Mouse (Mus musculus): ENCODE results near the gene Ear1. TPM values are rescaled to one million over a fixed set of nuclear protein-coding genes. Genes with fewer than 3 reads are reported as not detected.
"Not testable (repeated sequence)": the region's sequence is repeated elsewhere in the genome, so short reads cannot be mapped to it uniquely, and the experiment has no call there.

The Ear1 gene
- polyA plus RNA-seq, 1 experiment = not detected

- not testable (repeated sequence) for H3K9ac ChIP-seq (ENCODE audit: low read depth, poor library complexity, severe bottlenecking); H3K27me3 ChIP-seq (ENCODE audit: control insufficient read depth, insufficient read depth, low read length, poor library complexity, severe bottlenecking); H3K4me1 ChIP-seq (ENCODE audit: control insufficient read depth, insufficient read depth, low read length); H3K9me3 ChIP-seq (replicated peaks; ENCODE audit: control insufficient read depth, insufficient read depth, low read length, poor library complexity, severe bottlenecking); H3K27ac ChIP-seq (ENCODE audit: insufficient read depth, low read length); H3K4me3 ChIP-seq (ENCODE audit: low read depth, low read length); H3K36me3 ChIP-seq (ENCODE audit: control insufficient read depth, insufficient read depth, low read length, poor library complexity, severe bottlenecking)
- TF ChIP-seq CTCF (IDR thresholded peaks at IDR 0.05; ENCODE audit: low read depth, low read length) = peak; percentile 33
Measured at GRCm38 (mm10) chr14:43812458-43812857, 62.9 kb downstream of the Ear1 start.

DNA sequence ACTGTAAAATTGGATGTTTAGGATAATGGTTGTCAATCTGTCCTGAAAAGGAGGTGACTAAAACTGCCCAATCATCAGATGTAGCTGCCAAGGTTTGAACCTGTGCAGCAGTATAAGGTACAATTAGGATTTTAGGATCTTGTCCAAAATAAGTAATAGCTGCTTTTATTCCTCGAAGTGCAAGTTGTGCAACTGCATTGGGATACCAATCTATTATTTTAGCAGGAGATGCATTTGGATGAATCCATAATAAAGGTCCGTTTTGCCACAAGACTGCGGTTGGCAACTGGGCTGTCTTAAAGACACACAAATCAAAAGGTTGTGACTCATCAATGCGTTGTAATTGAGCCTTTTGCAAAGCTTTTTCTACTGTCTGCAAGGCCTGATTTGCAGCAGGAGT, 67.2 kb downstream of the Ear1 start:
- not testable (repeated sequence) for H3K9ac ChIP-seq (ENCODE audit: low read depth, poor library complexity, severe bottlenecking); H3K27ac ChIP-seq (ENCODE audit: insufficient read depth, low read length); H3K9me3 ChIP-seq (replicated peaks; ENCODE audit: control insufficient read depth, insufficient read depth, low read length, poor library complexity, severe bottlenecking); H3K4me1 ChIP-seq (ENCODE audit: control insufficient read depth, insufficient read depth, low read length); H3K4me3 ChIP-seq (ENCODE audit: low read depth, low read length); H3K27me3 ChIP-seq (ENCODE audit: control insufficient read depth, insufficient read depth, low read length, poor library complexity, severe bottlenecking); H3K36me3 ChIP-seq (ENCODE audit: control insufficient read depth, insufficient read depth, low read length, poor library complexity, severe bottlenecking)

- not testable (repeated sequence) for H3K36me3 ChIP-seq (ENCODE audit: control insufficient read depth, insufficient read depth, low read length, poor library complexity, severe bottlenecking); H3K4me1 ChIP-seq (ENCODE audit: control insufficient read depth, insufficient read depth, low read length); H3K27me3 ChIP-seq (ENCODE audit: control insufficient read depth, insufficient read depth, low read length, poor library complexity, severe bottlenecking); H3K27ac ChIP-seq (ENCODE audit: insufficient read depth, low read length); H3K9me3 ChIP-seq (replicated peaks; ENCODE audit: control insufficient read depth, insufficient read depth, low read length, poor library complexity, severe bottlenecking); H3K9ac ChIP-seq (ENCODE audit: low read depth, poor library complexity, severe bottlenecking); H3K4me3 ChIP-seq (ENCODE audit: low read depth, low read length)
- TF ChIP-seq CTCF (IDR thresholded peaks at IDR 0.05; ENCODE audit: low read depth, low read length) = peak; percentile 2
Measured at GRCm38 (mm10) chr14:43804435-43804834, 70.9 kb downstream of the Ear1 start.

- H3K27ac ChIP-seq (ENCODE audit: insufficient read depth, low read length); H3K9me3 ChIP-seq (replicated peaks; ENCODE audit: control insufficient read depth, insufficient read depth, low read length, poor library complexity, severe bottlenecking); H3K27me3 ChIP-seq (ENCODE audit: control insufficient read depth, insufficient read depth, low read length, poor library complexity, severe bottlenecking); H3K9ac ChIP-seq (ENCODE audit: low read depth, poor library complexity, severe bottlenecking); H3K36me3 ChIP-seq (ENCODE audit: control insufficient read depth, insufficient read depth, low read length, poor library complexity, severe bottlenecking); H3K4me1 ChIP-seq (ENCODE audit: control insufficient read depth, insufficient read depth, low read length): not testable (repeated sequence)
- peak overlapping the region; percentile 3 for H3K4me3 ChIP-seq (ENCODE audit: low read depth, low read length)
Measured at GRCm38 (mm10) chr14:43796905-43797470, 78.3 kb downstream of the Ear1 start.

- H3K27me3 ChIP-seq (ENCODE audit: control insufficient read depth, insufficient read depth, low read length, poor library complexity, severe bottlenecking) = no peaks in the 10 kb centered on the region
- H3K36me3 ChIP-seq (ENCODE audit: control insufficient read depth, insufficient read depth, low read length, poor library complexity, severe bottlenecking) = no peaks in the 10 kb centered on the region
- H3K9ac ChIP-seq (ENCODE audit: low read depth, poor library complexity, severe bottlenecking) = no peak overlapping the region
- H3K27ac ChIP-seq (ENCODE audit: insufficient read depth, low read length) = no peak overlapping the region
- H3K4me1 ChIP-seq (ENCODE audit: control insufficient read depth, insufficient read depth, low read length) = no peaks in the 10 kb centered on the region
- TF ChIP-seq POLR2A (IDR thresholded peaks at IDR 0.05; ENCODE audit: insufficient read depth, low read length) (no peak), CTCF (IDR thresholded peaks at IDR 0.05; ENCODE audit: low read depth, low read length) (no peak), EP300 (IDR thresholded peaks at IDR 0.05; ENCODE audit: insufficient read depth, low read depth, low read length) (no peak)
- peak overlapping the region; percentile 3; the same call in 1 of the 2 replicates for H3K4me3 ChIP-seq (ENCODE audit: low read depth, low read length)
- no peaks in the 10 kb centered on the region for H3K9me3 ChIP-seq (replicated peaks; ENCODE audit: control insufficient read depth, insufficient read depth, low read length, poor library complexity, severe bottlenecking)
Measured at GRCm38 (mm10) chr14:43796069-43796904, 79.0 kb downstream of the Ear1 start.

DNA sequence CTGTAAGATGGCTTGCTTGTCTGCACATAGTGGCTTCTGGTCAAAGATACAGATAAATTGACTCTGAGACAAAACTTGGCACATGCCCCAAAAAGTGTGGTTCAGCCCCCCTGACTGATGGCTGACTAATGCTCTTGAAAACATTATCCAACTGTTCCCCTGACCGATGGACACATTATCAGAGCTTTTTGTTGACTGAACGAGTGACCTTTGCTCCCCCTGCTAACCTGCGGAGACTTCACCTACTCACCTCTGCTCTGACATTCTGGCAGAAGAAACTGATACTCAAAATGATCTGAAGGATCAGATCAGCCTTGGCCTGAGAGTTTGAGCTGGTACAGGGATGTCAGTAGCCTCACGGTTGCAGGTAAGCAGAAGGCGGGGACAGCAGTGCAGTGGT, 81.5 kb downstream of the Ear1 start:
- not testable (repeated sequence) for H3K9ac ChIP-seq (ENCODE audit: low read depth, poor library complexity, severe bottlenecking); H3K27ac ChIP-seq (ENCODE audit: insufficient read depth, low read length); H3K4me3 ChIP-seq (ENCODE audit: low read depth, low read length); H3K4me1 ChIP-seq (ENCODE audit: control insufficient read depth, insufficient read depth, low read length); H3K36me3 ChIP-seq (ENCODE audit: control insufficient read depth, insufficient read depth, low read length, poor library complexity, severe bottlenecking); H3K27me3 ChIP-seq (ENCODE audit: control insufficient read depth, insufficient read depth, low read length, poor library complexity, severe bottlenecking); H3K9me3 ChIP-seq (replicated peaks; ENCODE audit: control insufficient read depth, insufficient read depth, low read length, poor library complexity, severe bottlenecking)

- H3K9me3 ChIP-seq (replicated peaks; ENCODE audit: control insufficient read depth, insufficient read depth, low read length, poor library complexity, severe bottlenecking); H3K4me3 ChIP-seq (ENCODE audit: low read depth, low read length); H3K36me3 ChIP-seq (ENCODE audit: control insufficient read depth, insufficient read depth, low read length, poor library complexity, severe bottlenecking); H3K4me1 ChIP-seq (ENCODE audit: control insufficient read depth, insufficient read depth, low read length); H3K27me3 ChIP-seq (ENCODE audit: control insufficient read depth, insufficient read depth, low read length, poor library complexity, severe bottlenecking); H3K27ac ChIP-seq (ENCODE audit: insufficient read depth, low read length); H3K9ac ChIP-seq (ENCODE audit: low read depth, poor library complexity, severe bottlenecking): not testable (repeated sequence)
Measured at GRCm38 (mm10) chr14:43784645-43785044, 90.7 kb downstream of the Ear1 start, which contains the start of gene Gm8180. Gene Gm8180, minus strand, starts transcription at chr14:43784745.

Other genes starting within 250 kb of the Ear1 start
- gene Gm8165, start 198.3 kb downstream of the Ear1 start, polyA plus RNA-seq (2011; ENCODE audit: insufficient read depth, insufficient read length, low read depth, missing spikeins) = not detected in 2 replicates
- gene Gm7324, start 177.7 kb downstream of the Ear1 start, polyA plus RNA-seq (2011; ENCODE audit: insufficient read depth, insufficient read length, low read depth, missing spikeins) = 31.7 and 35.6 TPM in 2 replicates
- gene Gm16506, start 148.0 kb downstream of the Ear1 start, polyA plus RNA-seq (2011; ENCODE audit: insufficient read depth, insufficient read length, low read depth, missing spikeins) = not detected in 2 replicates
- gene Gm6526, start 127.7 kb downstream of the Ear1 start, polyA plus RNA-seq (2011; ENCODE audit: insufficient read depth, insufficient read length, low read depth, missing spikeins) = not detected in 2 replicates
- gene Gm8180, start 90.8 kb downstream of the Ear1 start, polyA plus RNA-seq (2011; ENCODE audit: insufficient read depth, insufficient read length, low read depth, missing spikeins) = not detected in 2 replicates
- not detected in 2 replicates for gene Ear10, start 48.0 kb upstream of the Ear1 start, polyA plus RNA-seq (2011; ENCODE audit: insufficient read depth, insufficient read length, low read depth, missing spikeins)
- 1.0 and 2.0 TPM in 2 replicates for gene Gm8113, start 49.9 kb upstream of the Ear1 start, polyA plus RNA-seq (2011; ENCODE audit: insufficient read depth, insufficient read length, low read depth, missing spikeins)
- not detected in 2 replicates for gene Ang5, start 81.6 kb upstream of the Ear1 start, polyA plus RNA-seq (2011; ENCODE audit: insufficient read depth, insufficient read length, low read depth, missing spikeins)
- not detected in 2 replicates for gene Ang6, start 126.8 kb upstream of the Ear1 start, polyA plus RNA-seq (2011; ENCODE audit: insufficient read depth, insufficient read length, low read depth, missing spikeins)
- not detected in 2 replicates for gene Ear2, start 227.1 kb upstream of the Ear1 start, polyA plus RNA-seq (2011; ENCODE audit: insufficient read depth, insufficient read length, low read depth, missing spikeins)
- gene Gm3327, start 248.3 kb upstream of the Ear1 start, polyA plus RNA-seq (2011; ENCODE audit: insufficient read depth, insufficient read length, low read depth, missing spikeins) = not detected in 2 replicates